Mouse (Mus musculus) B cell, adult 62 days (primary cell): ENCODE results near the gene Asic1. TPM values are rescaled to one million over a fixed set of nuclear protein-coding genes. Genes with fewer than 3 reads are reported as not detected.

Source experiments
- total RNA-seq: library from RNA; stranded (reverse); gene quantifications from 4 replicates; pipeline ENCODE4 v1.2.4, GENCODE M21; 2023

The Asic1 gene
- 0.27 to 0.49 TPM (median 0.38 TPM) in 4 replicates for total RNA-seq

GRCm38 (mm10) chr15:99670154-99670821, at the start of gene Asic1:
Asic1 (plus strand) TSS chr15:99670368.

GRCm38 (mm10) chr15:99651163-99651872, 18.9 kb upstream of the Asic1 start, which contains the start of gene Racgap1:
Racgap1 (minus strand) TSS chr15:99651656.

GRCm38 (mm10) chr15:99701999-99702900, 32.1 kb downstream of the Asic1 start, which contains the start of gene Smarcd1:
Smarcd1 (plus strand) TSS chr15:99702129.

GRCm38 (mm10) chr15:99705440-99706048, 35.4 kb downstream of the Asic1 start, which contains the start of gene Gm17349:
Gm17349 (minus strand) TSS chr15:99705490.

GRCm38 (mm10) chr15:99717386-99718334, 47.5 kb downstream of the Asic1 start, which contains the start of gene Gpd1:
Gpd1 (plus strand) TSS chr15:99717515.

GRCm38 (mm10) chr15:99725341-99726155, 55.4 kb downstream of the Asic1 start, which contains the start of gene Cox14:
Cox14 (plus strand) TSS chr15:99725618.

Other genes starting within 250 kb of the Asic1 start
- gene Nckap5l, start 212.6 kb upstream of the Asic1 start, total RNA-seq, result 7.0 to 10.5 TPM (median 8.3 TPM) in 4 replicates
- gene Bcdin3d, start 195.6 kb upstream of the Asic1 start, total RNA-seq, result 5.0 to 6.7 TPM (median 6.3 TPM) in 4 replicates
- not detected in 4 replicates for gene Faim2, start 142.2 kb upstream of the Asic1 start, total RNA-seq
- gene Aqp2, start 91.3 kb upstream of the Asic1 start, total RNA-seq, result not detected in 4 replicates
- gene Aqp5, start 79.6 kb upstream of the Asic1 start, total RNA-seq, result not detected in 4 replicates
- gene Aqp6, start 69.0 kb upstream of the Asic1 start, total RNA-seq, result not detected in 4 replicates
- 6.1 to 10.4 TPM (median 7.8 TPM) in 4 replicates for gene Racgap1, start 18.7 kb upstream of the Asic1 start, total RNA-seq
- 64.1 to 69.6 TPM (median 65.6 TPM) in 4 replicates for gene Smarcd1, start 31.8 kb downstream of the Asic1 start, total RNA-seq
- 2.7 to 6.9 TPM (median 4.1 TPM) in 4 replicates for gene Gm17349, start 35.1 kb downstream of the Asic1 start, total RNA-seq
- gene Gpd1, start 47.1 kb downstream of the Asic1 start, total RNA-seq, result 0.77 to 2.6 TPM (median 1.2 TPM) in 4 replicates
- gene Cox14, start 55.2 kb downstream of the Asic1 start, total RNA-seq, result 45.2 to 51.9 TPM (median 47.5 TPM) in 4 replicates
- 55.2 to 63.7 TPM (median 56.0 TPM) in 4 replicates for gene Cers5, start 102.5 kb downstream of the Asic1 start, total RNA-seq
- 1.2 to 2.1 TPM (median 1.3 TPM) in 4 replicates for gene Lima1, start 205.1 kb downstream of the Asic1 start, total RNA-seq